Mouse (Mus musculus): ENCODE measurements around the gene Klhl18. TPM values are rescaled to one million over a fixed set of nuclear protein-coding genes. Genes with fewer than 3 reads are reported as not detected.

Gene Klhl18
- total RNA-seq, 2 experiments from 2014 or later: 11.8 to 12.8 TPM

Other genes with a start within 250 kb of the Klhl18 start
- under 1 TPM; 0.14 to 0.25 TPM for gene Cspg5, start 232.9 kb downstream of the Klhl18 start, total RNA-seq (2021)
- gene Elp6, start 171.5 kb downstream of the Klhl18 start, total RNA-seq (2021): 1 to 10 TPM; 2.6 to 3.2 TPM
- 10 to 100 TPM; 29.6 to 32.0 TPM for gene Scap, start 143.4 kb downstream of the Klhl18 start, total RNA-seq (2021)
- gene Ptpn23, start 68.5 kb downstream of the Klhl18 start, total RNA-seq (2021): 10 to 100 TPM; 13.9 to 14.3 TPM
- gene Ngp, start 56.9 kb downstream of the Klhl18 start, total RNA-seq (2021): under 1 TPM; 0.42 to 0.49 TPM
- gene Kif9, start 264 bp upstream of the Klhl18 start, total RNA-seq (2021): under 1 TPM; 0.24 to 0.36 TPM
- 10 to 100 TPM; 43.3 to 44.3 TPM for gene Setd2, start 55.9 kb upstream of the Klhl18 start, total RNA-seq (2021)
- 1 to 10 TPM in 1 of 2 experiments, under 1 TPM in 1; 0.92 to 1.2 TPM for gene Nradd, start 147.8 kb upstream of the Klhl18 start, total RNA-seq (2021)
- 10 to 100 TPM in 1 of 2 experiments, 1 to 10 TPM in 1; 9.5 to 11.0 TPM for gene Nbeal2, start 177.5 kb upstream of the Klhl18 start, total RNA-seq (2021)
- gene Ccdc12, start 179.8 kb upstream of the Klhl18 start, total RNA-seq (2021): 10 to 100 TPM; 60.6 to 66.9 TPM

Measured in heart, postnatal 36 days (tissue).